Mouse (Mus musculus): ENCODE data around the gene Hsd3b7.
A peak's percentile ranks its signal among the peaks of the same experiment; 100 is the strongest.
"Not testable (repeated sequence)": the region's sequence is repeated elsewhere in the genome, so short reads cannot be mapped to it uniquely, and the experiment has no call there.

Hsd3b7 gene

GRCm38 (mm10) chr7:127800435-127801009, at the start of gene Hsd3b7:
Hsd3b7 (plus strand) TSS chr7:127800604.
- DNase-seq = peak; percentile 93

- no peak for DNase-seq
Observed at GRCm38 (mm10) chr7:127751619-127752018, 48.8 kb upstream of the Hsd3b7 start.

GRCm38 (mm10) chr7:127752069-127752468, 48.3 kb upstream of the Hsd3b7 start:
- DNase-seq = peak in 1 of 2 experiments; percentile 33

DNA sequence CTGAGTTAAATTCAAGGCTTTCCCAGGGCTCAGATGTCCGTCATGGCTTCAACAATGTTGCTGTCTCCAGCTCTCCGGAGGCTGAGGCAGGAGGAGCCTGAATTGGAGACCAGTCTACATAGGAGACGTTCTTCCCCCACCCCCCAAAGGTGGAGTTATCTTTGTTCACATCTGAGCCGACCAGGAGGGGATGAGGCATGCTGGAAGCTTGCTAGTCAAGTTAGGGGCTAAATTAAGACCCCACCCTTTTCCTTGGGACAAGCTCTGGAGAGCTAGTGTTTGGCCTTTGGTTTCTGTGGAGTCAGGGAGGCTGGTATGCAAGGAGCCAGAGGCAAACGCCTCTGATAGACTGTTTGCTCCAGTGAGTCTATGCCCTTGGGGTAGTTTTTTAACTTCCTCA, 47.2 kb upstream of the Hsd3b7 start:
- no peak for DNase-seq

GRCm38 (mm10) chr7:127753741-127754140, 46.7 kb upstream of the Hsd3b7 start:
- DNase-seq = no peak

- no peak for DNase-seq
Observed at GRCm38 (mm10) chr7:127759716-127760115, 40.7 kb upstream of the Hsd3b7 start.

- DNase-seq = no peak
Observed at GRCm38 (mm10) chr7:127760478-127760877, 39.9 kb upstream of the Hsd3b7 start.

- DNase-seq = peak; percentile 79 to 86
Observed at GRCm38 (mm10) chr7:127761026-127761425, 39.4 kb upstream of the Hsd3b7 start.

- DNase-seq = no peak
Observed at GRCm38 (mm10) chr7:127763642-127764041, 36.8 kb upstream of the Hsd3b7 start.

GRCm38 (mm10) chr7:127765756-127766155, 34.6 kb upstream of the Hsd3b7 start:
- DNase-seq = no peak

DNA sequence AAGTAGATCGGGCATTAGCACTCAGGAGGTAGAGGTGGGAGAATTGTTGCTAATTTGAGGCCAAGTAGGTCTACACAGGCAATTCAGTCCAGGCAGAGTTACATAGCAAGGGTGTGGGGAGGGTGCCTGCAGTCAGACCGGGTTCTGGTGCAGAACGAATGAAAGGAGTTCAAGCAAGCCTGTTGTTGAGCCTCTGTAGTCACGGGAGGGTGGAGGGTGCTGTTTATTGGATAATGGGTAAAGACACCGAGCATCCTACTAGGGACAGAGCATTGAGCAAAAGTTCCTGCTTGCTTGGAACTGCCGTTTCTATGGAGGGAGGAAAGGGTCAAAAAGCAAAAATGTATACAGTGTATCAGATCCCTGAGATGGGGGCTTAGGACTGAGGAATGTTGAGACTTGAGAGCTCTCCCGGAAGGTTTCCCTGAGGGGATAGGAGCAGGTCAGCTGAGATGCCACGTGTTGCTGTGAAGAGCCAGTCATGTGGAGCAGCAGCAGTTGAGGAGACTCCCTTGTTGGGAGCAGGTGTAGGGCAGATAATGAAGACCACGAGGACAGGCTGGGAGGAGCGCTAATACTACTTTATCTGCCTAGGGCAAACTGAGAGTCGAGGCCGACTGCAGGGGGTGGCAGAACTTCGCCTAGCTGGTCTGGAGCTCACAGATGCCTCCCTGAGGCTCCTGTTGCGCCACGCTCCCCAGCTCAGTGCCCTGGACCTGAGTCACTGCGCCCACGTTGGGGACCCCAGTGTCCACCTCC, 33.4 kb upstream of the Hsd3b7 start:
- DNase-seq = peak in 1 of 2 experiments; percentile 27

DNA sequence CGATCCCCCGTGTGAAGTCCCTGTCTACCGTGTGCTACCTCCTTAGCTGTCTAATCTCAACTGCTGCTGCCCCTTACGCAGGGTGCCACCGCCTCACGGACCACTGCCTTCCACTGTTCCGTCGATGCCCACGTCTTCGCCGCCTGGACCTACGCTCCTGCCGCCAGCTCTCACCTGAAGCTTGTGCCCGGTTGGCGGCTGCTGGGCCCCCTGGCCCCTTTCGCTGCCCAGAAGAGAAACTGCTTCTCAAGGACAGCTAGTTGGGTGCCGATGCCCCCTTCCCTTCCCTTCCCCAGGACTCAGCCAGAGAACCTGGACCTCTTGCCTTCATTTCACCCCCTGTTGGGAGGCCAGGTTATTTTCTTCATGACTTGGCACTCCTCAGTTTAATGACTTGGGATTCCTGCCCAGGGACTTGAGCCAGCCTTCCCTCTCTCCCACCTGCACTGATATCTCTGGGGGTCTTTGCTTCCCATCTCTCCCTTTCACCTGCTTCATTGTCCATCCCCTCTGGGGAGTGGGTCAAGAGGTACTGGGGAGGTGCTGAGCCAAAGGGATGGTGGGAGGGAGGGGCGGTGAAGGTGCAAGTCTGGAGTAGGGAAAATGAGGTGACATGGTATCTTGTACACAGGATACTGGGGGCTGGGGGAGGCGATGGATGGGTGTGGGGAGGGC, 32.6 kb upstream of the Hsd3b7 start:
- peak in 1 of 2 experiments; percentile 38 for DNase-seq

- peak; percentile 37 to 64 for DNase-seq
Observed at GRCm38 (mm10) chr7:127768346-127768996, 31.9 kb upstream of the Hsd3b7 start.

GRCm38 (mm10) chr7:127768997-127769593, 31.3 kb upstream of the Hsd3b7 start:
- DNase-seq = peak; percentile 93 to 95

- DNase-seq = peak; percentile 86 to 87
Observed at GRCm38 (mm10) chr7:127769651-127770038, 30.8 kb upstream of the Hsd3b7 start, which contains the start of gene Orai3. Orai3 (plus strand) TSS chr7:127769815.

- DNase-seq = no peak
Observed at GRCm38 (mm10) chr7:127770039-127770905, 30.1 kb upstream of the Hsd3b7 start.

GRCm38 (mm10) chr7:127771262-127771661, 29.1 kb upstream of the Hsd3b7 start:
- DNase-seq = no peak

DNA sequence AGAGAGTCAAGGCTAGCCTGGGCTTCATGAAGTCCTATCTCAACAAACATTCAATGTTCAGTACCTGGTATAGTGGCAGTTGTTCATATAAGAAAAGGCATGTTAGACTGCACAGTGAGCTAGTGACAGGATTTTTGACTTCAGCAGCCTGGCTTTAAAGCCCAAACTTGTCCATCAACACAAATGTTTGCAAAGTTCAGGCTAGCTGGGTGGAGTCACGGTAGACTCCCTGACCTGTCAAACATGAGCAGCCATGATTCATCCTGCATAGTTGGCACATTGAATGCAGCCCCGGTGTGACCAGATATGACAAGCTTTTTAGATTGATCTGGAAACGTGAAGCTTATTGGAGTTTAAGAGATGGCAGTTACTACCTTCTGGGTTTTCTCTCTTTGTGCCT, 28.3 kb upstream of the Hsd3b7 start:
- no peak for DNase-seq

GRCm38 (mm10) chr7:127772557-127772956, 27.8 kb upstream of the Hsd3b7 start:
- no peak for DNase-seq

DNA sequence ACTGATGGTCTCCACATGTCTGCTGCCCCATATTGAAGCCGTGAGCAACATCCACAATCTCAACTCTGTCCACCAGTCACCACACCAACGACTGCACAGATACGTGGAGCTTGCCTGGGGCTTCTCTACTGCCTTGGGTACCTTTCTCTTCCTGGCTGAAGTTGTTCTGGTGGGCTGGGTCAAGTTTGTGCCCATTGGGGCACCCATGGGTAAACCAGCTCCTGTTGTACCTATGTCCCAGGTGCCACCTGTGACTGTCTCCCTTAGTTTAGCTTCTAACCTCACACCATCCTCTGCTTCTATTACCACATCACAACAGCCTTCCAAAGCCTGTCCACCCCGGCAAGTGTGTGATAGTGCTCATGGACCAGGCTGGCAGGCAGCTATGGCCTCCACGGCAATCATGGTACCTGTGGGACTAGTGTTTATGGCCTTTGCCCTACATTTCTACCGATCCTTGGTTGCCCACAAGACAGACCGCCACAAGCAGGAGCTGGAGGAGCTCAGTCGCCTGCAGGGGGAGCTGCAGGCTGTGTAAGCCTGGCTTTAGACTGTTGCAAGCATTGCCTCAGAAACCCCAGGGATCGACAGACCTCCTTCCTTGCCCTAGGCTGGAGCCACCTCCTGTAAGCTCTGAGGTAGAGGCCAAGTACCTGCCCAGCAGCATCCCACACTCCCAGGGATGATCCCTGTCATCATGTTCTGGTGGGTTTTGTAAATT, 26.6 kb upstream of the Hsd3b7 start:
- DNase-seq = peak; percentile 82 to 90

DNA sequence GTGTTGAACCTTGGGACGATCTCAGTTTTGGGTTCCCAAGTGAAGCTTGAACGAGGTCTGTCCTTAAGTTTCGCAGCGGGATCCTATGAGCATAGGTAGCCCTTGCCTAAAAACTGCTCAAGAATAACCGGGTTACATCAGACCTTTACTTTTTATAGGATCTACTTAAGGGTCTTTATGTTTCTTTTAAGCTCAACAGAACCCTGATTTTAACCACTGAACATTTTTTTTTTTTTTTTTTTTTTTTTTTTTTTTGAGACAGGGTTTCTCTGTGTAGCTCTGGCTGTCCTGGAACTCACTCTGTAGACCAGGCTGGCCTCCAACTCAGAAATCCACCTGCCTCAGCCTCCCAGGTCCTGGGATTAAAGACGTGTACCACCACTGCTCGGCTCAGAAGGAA, 24.6 kb upstream of the Hsd3b7 start:
- not testable (repeated sequence) for DNase-seq
